In the genomic region with DNA sequence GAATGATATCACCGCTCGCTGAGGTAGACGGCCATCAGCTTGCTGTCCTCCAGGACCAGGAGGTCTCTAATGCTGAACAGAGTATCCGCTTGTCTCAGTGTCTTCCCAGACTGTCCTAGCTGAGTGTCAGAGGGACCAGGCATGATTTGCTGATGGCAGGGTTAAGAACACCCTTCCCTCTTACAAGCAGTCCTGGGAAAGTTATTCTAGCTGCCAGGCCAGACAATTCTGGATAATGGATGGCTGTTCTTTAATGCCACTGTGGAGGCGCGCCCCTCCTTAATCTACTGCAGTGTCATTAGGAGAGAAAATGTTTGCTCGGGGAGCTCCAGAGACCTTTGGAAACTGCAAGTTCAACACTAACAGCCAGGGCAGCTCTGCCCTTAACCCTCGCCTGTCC, we compare ENCODE assay signal across 11 mouse cellular contexts.
"Had no signal": no experiment of that assay in that cellular context is flagged by ENCODE, and none has a peak within 500 bp of the region (broad histone marks: within the 10 kb centered on the region; RNA-seq: fewer than 3 reads in every experiment).

No protein-coding gene starts in this region.

- H3K9ac ChIP-seq: kidney, embryonic 15.5 days; limb, embryonic 13.5 days; liver, embryonic 14.5 days; midbrain, embryonic 13.5 days had no signal

- H3K27ac ChIP-seq: kidney, embryonic 15.5 days; layer of hippocampus, adult 2 months; limb, embryonic 13.5 days; liver, embryonic 14.5 days; midbrain, embryonic 13.5 days had no signal

- DNase-seq: lung, adult 18-20 months; right cerebral cortex, postnatal 14 days; thymus, postnatal 36 days had no signal

- H3K4me2 ChIP-seq: kidney, embryonic 15.5 days; limb, embryonic 13.5 days; midbrain, embryonic 13.5 days had no signal

- H3K27me3 ChIP-seq: kidney, embryonic 15.5 days; limb, embryonic 13.5 days; midbrain, embryonic 13.5 days had no signal

- H3K9me3 ChIP-seq: kidney, embryonic 15.5 days; limb, embryonic 13.5 days; midbrain, embryonic 13.5 days had no signal

- H3K4me3 ChIP-seq: kidney, embryonic 15.5 days; layer of hippocampus, adult 2 months; limb, embryonic 13.5 days; midbrain, embryonic 13.5 days; myocyte had no signal

- H3K4me1 ChIP-seq: kidney, embryonic 15.5 days; limb, embryonic 13.5 days; midbrain, embryonic 13.5 days had no signal

- ATAC-seq: inflammation-experienced regulatory T-cells, adult 6 months; intestine, postnatal 0 days; midbrain, embryonic 13.5 days had no signal

- H3K36me3 ChIP-seq: kidney, embryonic 15.5 days; limb, embryonic 13.5 days; midbrain, embryonic 13.5 days had no signal
